Mouse (Mus musculus): ENCODE results near the gene Dpf3. TPM values are rescaled to one million over a fixed set of nuclear protein-coding genes. Genes with fewer than 3 reads are reported as not detected.

Dpf3 gene
- polyA plus RNA-seq, 1 experiment from 2014 or later, result 7.8 TPM

GRCm38 (mm10) chr12:83433436-83433835, 54.1 kb downstream of the Dpf3 start:
- ATAC-seq (replicated peaks; ENCODE audit: low FRiP score, low read depth) (no peak), DNase-seq (ENCODE audit: low spot score) (no peak)
- TF ChIP-seq CTCF (IDR thresholded peaks at IDR 0.05; ENCODE audit: low read depth), result no peak
- H3K4me2 ChIP-seq (ENCODE audit: low read length), result no peak overlapping the region
- H3K9ac ChIP-seq (ENCODE audit: low read depth, low read length), result no peak overlapping the region
- H3K36me3 ChIP-seq (ENCODE audit: insufficient read depth, low read length), result no peaks in the 10 kb centered on the region
- H3K4me1 ChIP-seq (replicated peaks; ENCODE audit: insufficient read depth, low read length), result 0 out of 2 replicates have a peak, but pooled peaks cover 2% of the 10 kb centered on the region
- H3K27ac ChIP-seq, result no peak overlapping the region
- H3K27me3 ChIP-seq (ENCODE audit: insufficient read depth, low read length), result no peaks in the 10 kb centered on the region
- H3K4me3 ChIP-seq (replicated peaks; ENCODE audit: low read depth, low read length), result no peak overlapping the region
- no peaks in the 10 kb centered on the region for H3K9me3 ChIP-seq (replicated peaks; ENCODE audit: low read length)
- 95% methylated on average over 4 of the region's 4 CpGs for WGBS

DNA sequence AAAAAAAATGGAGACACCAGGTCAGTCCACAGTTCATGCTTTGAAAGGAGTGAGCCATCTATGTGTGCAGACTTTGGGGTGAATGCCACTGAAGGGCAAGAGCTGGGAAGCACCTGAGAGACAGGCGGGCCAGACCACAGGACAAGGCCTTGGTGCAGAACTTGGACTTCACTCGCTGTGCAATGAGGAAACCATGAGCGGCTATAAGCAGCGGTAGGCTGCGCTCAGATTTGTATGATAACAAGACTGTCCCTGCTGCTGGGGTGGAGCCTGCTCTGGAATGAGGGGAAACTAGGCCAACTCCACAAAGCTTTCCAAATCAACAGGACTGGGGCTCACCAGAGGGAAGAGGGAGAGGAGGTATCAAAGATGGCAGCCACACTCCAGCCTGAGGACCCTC, 57.3 kb downstream of the Dpf3 start:
- no peaks in the 10 kb centered on the region for H3K9me3 ChIP-seq (replicated peaks; ENCODE audit: low read length)
- 83% methylated on average over 5 of the region's 5 CpGs for WGBS
- no peak overlapping the region for H3K27ac ChIP-seq
- ATAC-seq (replicated peaks; ENCODE audit: low FRiP score, low read depth) (0 out of 2 replicates have a peak, but pooled peaks have one; percentile 41), DNase-seq (ENCODE audit: low spot score) (no peak)
- no peaks in the 10 kb centered on the region for H3K36me3 ChIP-seq (ENCODE audit: insufficient read depth, low read length)
- no peak overlapping the region for H3K4me3 ChIP-seq (replicated peaks; ENCODE audit: low read depth, low read length)
- H3K4me2 ChIP-seq (ENCODE audit: low read length), result no peak overlapping the region
- H3K27me3 ChIP-seq (ENCODE audit: insufficient read depth, low read length), result no peaks in the 10 kb centered on the region
- TF ChIP-seq CTCF (IDR thresholded peaks at IDR 0.05; ENCODE audit: low read depth), result no peak
- no peak overlapping the region for H3K9ac ChIP-seq (ENCODE audit: low read depth, low read length)
- 0 out of 2 replicates have a peak, but pooled peaks cover 6% of the 10 kb centered on the region for H3K4me1 ChIP-seq (replicated peaks; ENCODE audit: insufficient read depth, low read length)

DNA sequence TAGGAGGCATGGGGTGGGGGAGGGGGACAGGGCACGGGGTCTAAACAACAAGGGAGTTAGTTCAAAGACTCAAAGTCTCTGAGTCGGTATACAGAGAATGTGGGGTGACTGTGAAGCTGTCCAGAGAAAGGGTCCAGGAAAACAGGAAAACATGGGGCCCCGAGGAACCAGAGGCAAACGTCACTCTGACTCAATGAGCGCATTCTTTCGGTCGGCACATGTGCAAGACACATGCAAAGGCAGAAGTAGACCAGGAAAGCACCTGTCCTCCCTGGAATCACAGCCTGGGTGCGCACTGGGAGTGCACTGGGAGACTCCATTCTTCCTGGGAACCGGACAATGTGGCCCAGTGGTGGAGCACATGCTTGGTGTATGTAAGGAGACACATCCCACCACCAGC, 59.5 kb downstream of the Dpf3 start:
- Histone ChIP-seq H3K4me3 (replicated peaks; ENCODE audit: low read depth, low read length) (no peak overlapping the region), H3K4me1 (replicated peaks; ENCODE audit: insufficient read depth, low read length) (0 out of 2 replicates have a peak, but pooled peaks cover 6% of the 10 kb centered on the region), H3K9ac (ENCODE audit: low read depth, low read length) (no peak overlapping the region), H3K36me3 (ENCODE audit: insufficient read depth, low read length) (no peaks in the 10 kb centered on the region), H3K4me2 (ENCODE audit: low read length) (no peak overlapping the region), H3K27me3 (ENCODE audit: insufficient read depth, low read length) (no peaks in the 10 kb centered on the region), H3K9me3 (replicated peaks; ENCODE audit: low read length) (no peaks in the 10 kb centered on the region), H3K27ac (no peak overlapping the region)
- DNase-seq (ENCODE audit: low spot score) (no peak), ATAC-seq (replicated peaks; ENCODE audit: low FRiP score, low read depth) (no peak)
- 36% methylated on average over 9 of the region's 9 CpGs for WGBS
- TF ChIP-seq CTCF (IDR thresholded peaks at IDR 0.05; ENCODE audit: low read depth), result no peak

- ATAC-seq (replicated peaks; ENCODE audit: low FRiP score, low read depth) (no peak), DNase-seq (ENCODE audit: low spot score) (peak; percentile 32)
- Histone ChIP-seq H3K9me3 (replicated peaks; ENCODE audit: low read length) (no peaks in the 10 kb centered on the region), H3K27ac (no peak overlapping the region), H3K4me1 (replicated peaks; ENCODE audit: insufficient read depth, low read length) (0 out of 2 replicates have a peak, but pooled peaks cover 6% of the 10 kb centered on the region), H3K4me2 (ENCODE audit: low read length) (no peak overlapping the region), H3K36me3 (ENCODE audit: insufficient read depth, low read length) (no peaks in the 10 kb centered on the region), H3K27me3 (ENCODE audit: insufficient read depth, low read length) (no peaks in the 10 kb centered on the region), H3K4me3 (replicated peaks; ENCODE audit: low read depth, low read length) (no peak overlapping the region), H3K9ac (ENCODE audit: low read depth, low read length) (no peak overlapping the region)
- 19% methylated on average over 4 of the region's 4 CpGs for WGBS
- TF ChIP-seq CTCF (IDR thresholded peaks at IDR 0.05; ENCODE audit: low read depth), result no peak
Measured at GRCm38 (mm10) chr12:83427601-83428000, 59.9 kb downstream of the Dpf3 start.

DNA sequence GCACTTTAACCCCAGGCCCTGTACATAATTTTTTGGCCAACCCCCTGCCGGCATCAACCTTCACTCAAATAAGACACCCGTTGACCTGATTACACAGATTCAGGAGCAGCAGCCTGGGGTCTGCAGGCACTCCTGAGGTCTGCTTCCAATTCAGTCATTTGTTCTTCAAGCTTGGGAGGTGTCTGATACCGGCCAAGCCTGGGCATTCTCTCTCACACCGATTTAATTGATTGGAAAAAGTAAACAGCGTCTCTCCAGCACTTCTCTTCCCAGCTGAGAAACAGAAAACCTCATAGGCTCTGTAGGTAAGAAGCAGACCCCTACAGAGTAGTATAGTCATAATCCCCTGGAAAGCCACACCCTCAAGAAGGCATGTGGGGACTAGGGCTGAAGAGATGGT, 61.2 kb downstream of the Dpf3 start:
- no peak for ATAC-seq (replicated peaks; ENCODE audit: low FRiP score, low read depth)
- Histone ChIP-seq H3K27ac (no peak overlapping the region), H3K27me3 (ENCODE audit: insufficient read depth, low read length) (no peaks in the 10 kb centered on the region), H3K4me2 (ENCODE audit: low read length) (no peak overlapping the region), H3K4me3 (replicated peaks; ENCODE audit: low read depth, low read length) (no peak overlapping the region), H3K9ac (ENCODE audit: low read depth, low read length) (no peak overlapping the region), H3K9me3 (replicated peaks; ENCODE audit: low read length) (no peaks in the 10 kb centered on the region), H3K4me1 (replicated peaks; ENCODE audit: insufficient read depth, low read length) (0 out of 2 replicates have a peak, but pooled peaks cover 6% of the 10 kb centered on the region), H3K36me3 (ENCODE audit: insufficient read depth, low read length) (no peaks in the 10 kb centered on the region)
- 65% methylated on average over 5 of the region's 5 CpGs for WGBS
- no peak for TF ChIP-seq CTCF (IDR thresholded peaks at IDR 0.05; ENCODE audit: low read depth)
- DNase-seq (ENCODE audit: low spot score), result no peak

DNA sequence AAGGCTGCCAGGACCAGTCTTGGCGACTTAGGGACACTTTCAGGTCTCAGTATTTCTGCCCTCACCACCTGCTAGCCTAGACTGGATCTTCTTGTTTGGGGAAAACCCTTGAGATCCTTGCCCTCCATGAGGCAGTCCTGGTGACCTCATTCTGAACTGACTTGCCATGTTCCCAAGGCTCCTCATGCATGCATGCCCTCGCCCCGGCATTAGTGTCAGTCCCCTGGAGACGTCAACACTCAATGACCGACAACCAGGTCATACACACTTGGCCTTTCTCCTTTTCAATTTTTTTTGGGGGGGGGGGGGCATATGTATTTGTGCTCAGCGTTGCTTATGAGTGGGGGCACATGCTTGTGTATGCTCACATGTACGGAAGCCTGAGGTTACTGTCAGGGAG, 61.8 kb downstream of the Dpf3 start:
- 76% methylated on average over 7 of the region's 7 CpGs for WGBS
- H3K27ac ChIP-seq, result no peak overlapping the region

More for the DNA sequence above, 61.8 kb downstream of the Dpf3 start:
- no peak overlapping the region for H3K4me2 ChIP-seq (ENCODE audit: low read length)
- H3K4me3 ChIP-seq (replicated peaks; ENCODE audit: low read depth, low read length), result no peak overlapping the region
- no peaks in the 10 kb centered on the region for H3K27me3 ChIP-seq (ENCODE audit: insufficient read depth, low read length)
- H3K36me3 ChIP-seq (ENCODE audit: insufficient read depth, low read length), result no peaks in the 10 kb centered on the region
- H3K9ac ChIP-seq (ENCODE audit: low read depth, low read length), result no peak overlapping the region
- ATAC-seq (replicated peaks; ENCODE audit: low FRiP score, low read depth), result 0 out of 2 replicates have a peak, but pooled peaks have one; percentile 33
- H3K4me1 ChIP-seq (replicated peaks; ENCODE audit: insufficient read depth, low read length), result 0 out of 2 replicates have a peak, but pooled peaks cover 6% of the 10 kb centered on the region
- H3K9me3 ChIP-seq (replicated peaks; ENCODE audit: low read length), result no peaks in the 10 kb centered on the region
- DNase-seq (ENCODE audit: low spot score), result no peak
- no peak for TF ChIP-seq CTCF (IDR thresholded peaks at IDR 0.05; ENCODE audit: low read depth)
